Mouse (Mus musculus) ES-E14 (cell line): Measurements from ENCODE around the gene Mast4. TPM values are rescaled to one million over a fixed set of nuclear protein-coding genes. Genes with fewer than 3 reads are reported as not detected.

Source experiments
- DNase-seq: peaks from one replicate; pipeline ENCODE4 v3.0.0-alpha.2; 2013; ENCODE audit warnings: low read depth, low spot score
- H3K27ac ChIP-seq: 2 replicates; pipeline ENCODE4 v1.5.1; 2012; ENCODE audit warnings: low read depth, mild to moderate bottlenecking, low read length, moderate library complexity, mixed read lengths; ENCODE audit not compliant: poor library complexity, insufficient read depth, severe bottlenecking
- H3K36me3 ChIP-seq: 2 replicates; pipeline ENCODE4 v1.6.1; 2012; ENCODE audit warnings: mild to moderate bottlenecking, low read length, moderate library complexity, mixed read lengths; ENCODE audit not compliant: control insufficient read depth, poor library complexity, insufficient read depth, severe bottlenecking
- H3K4me1 ChIP-seq, 2 experiments: fragments of 150-350 bp in 1 of 2; sonication (generic) in 1 of 2; 2 replicates each; pipeline ENCODE4 v1.6.1; 2012; ENCODE audit warnings: low read length in 2 of 2, mild to moderate bottlenecking in 1 of 2, mixed read lengths in 1 of 2; ENCODE audit not compliant: control insufficient read depth in 2 of 2, insufficient read depth in 2 of 2, poor library complexity in 1 of 2
- H3K4me3 ChIP-seq, 2 experiments: fragments of 150-350 bp in 1 of 2; sonication (generic) in 1 of 2; 2 replicates each; pipeline ENCODE4 v1.5.1; 2012; ENCODE audit warnings: low read length in 2 of 2, low read depth in 1 of 2, mild to moderate bottlenecking in 1 of 2, mixed read lengths in 1 of 2; ENCODE audit not compliant: insufficient read depth in 1 of 2, poor library complexity in 1 of 2, severe bottlenecking in 1 of 2
- H3K9ac ChIP-seq: 2 replicates; pipeline ENCODE4 v1.6.1; 2012; ENCODE audit warnings: low read depth, mild to moderate bottlenecking, low read length, mixed read lengths; ENCODE audit not compliant: poor library complexity, insufficient read depth, severe bottlenecking
- H3K9me3 ChIP-seq: fragments of 150-350 bp; sonication (generic); 2 replicates; pipeline ENCODE4 v1.6.1; 2012; ENCODE audit warnings: low read depth, mild to moderate bottlenecking, low read length; ENCODE audit not compliant: control insufficient read depth, insufficient read depth
- CHD2 ChIP-seq: IDR thresholded peaks from 2 replicates; pipeline ENCODE4 v1.6.1; 2014; ENCODE audit warnings: mild to moderate bottlenecking, low read depth, low read length, inconsistent platforms
- HCFC1 ChIP-seq: IDR thresholded peaks from 2 replicates; pipeline ENCODE4 v1.6.1; 2012; ENCODE audit warnings: low read length, inconsistent platforms, borderline replicate concordance; ENCODE audit not compliant: insufficient read depth
- MAFK ChIP-seq: IDR thresholded peaks from 2 replicates; pipeline ENCODE4 v1.6.1; 2014; ENCODE audit warnings: mild to moderate bottlenecking, low read depth, low read length, inconsistent platforms; ENCODE audit not compliant: insufficient read depth
- ZC3H11A ChIP-seq: IDR thresholded peaks from 2 replicates; pipeline ENCODE4 v1.6.1; 2012; ENCODE audit warnings: low read depth, mild to moderate bottlenecking, inconsistent platforms, low read length, borderline replicate concordance
- ZNF384 ChIP-seq: IDR thresholded peaks from 2 replicates; pipeline ENCODE4 v1.6.1; 2012; ENCODE audit warnings: low read depth, low read length, inconsistent platforms
- in situ Hi-C, 2 experiments: fragments of 600-800 bp; cut with MboI; formaldehyde crosslinking; loops; one replicate each; pipeline ENCODE4 v1.15.1; 2025; ENCODE audit warnings: low sequenced_read_pairs in 2 of 2, inconsistent platforms in 1 of 2; ENCODE audit not compliant: unreplicated experiment in 2 of 2
- total RNA-seq: library from RNA; depleted of rRNA; stranded (reverse); fragments of 300-350 nt; gene quantifications from 2 replicates; pipeline ENCODE4 v1.2.3, GENCODE M21; 2012

Gene Mast4
- total RNA-seq, 1 experiment: 8.3 TPM

GRCm38 (mm10) chr13:102865494-102865893 lies 468.8 kb downstream of the Mast4 start:
- in situ Hi-C loops: no loop called here
- Histone ChIP-seq H3K4me3 (no peak overlapping the region), H3K4me1 (no peaks in the 10 kb centered on the region), H3K9ac (no peak overlapping the region), H3K36me3 (no peaks in the 10 kb centered on the region), H3K27ac (no peak overlapping the region), H3K9me3 (no peaks in the 10 kb centered on the region)
- TF ChIP-seq CHD2 (no peak), MAFK (no peak), ZNF384 (no peak), ZC3H11A (no peak), HCFC1 (no peak)
- no peak for DNase-seq

GRCm38 (mm10) chr13:102864840-102865239 lies 469.5 kb downstream of the Mast4 start:
- H3K27ac ChIP-seq: no peak overlapping the region
- in situ Hi-C loops: no loop called here
- H3K36me3 ChIP-seq: no peaks in the 10 kb centered on the region
- no peak for DNase-seq
- no peak overlapping the region for H3K4me3 ChIP-seq
- H3K9me3 ChIP-seq: no peaks in the 10 kb centered on the region
- no peak overlapping the region for H3K9ac ChIP-seq
- no peaks in the 10 kb centered on the region for H3K4me1 ChIP-seq
- no peak for TF ChIP-seq CHD2
- no peak for TF ChIP-seq MAFK
- TF ChIP-seq HCFC1: no peak
- no peak for TF ChIP-seq ZNF384
- no peak for TF ChIP-seq ZC3H11A

GRCm38 (mm10) chr13:102864079-102864478 lies 470.2 kb downstream of the Mast4 start:
- Histone ChIP-seq H3K9ac (no peak overlapping the region), H3K36me3 (no peaks in the 10 kb centered on the region), H3K27ac (no peak overlapping the region), H3K4me3 (no peak overlapping the region), H3K9me3 (no peaks in the 10 kb centered on the region), H3K4me1 (no peaks in the 10 kb centered on the region)
- in situ Hi-C loops: no loop called here
- TF ChIP-seq ZNF384 (no peak), ZC3H11A (no peak), CHD2 (no peak), MAFK (no peak), HCFC1 (no peak)
- DNase-seq: no peak

GRCm38 (mm10) chr13:102862981-102863380 lies 471.3 kb downstream of the Mast4 start:
- in situ Hi-C loops: no loop called here
- no peak for DNase-seq
- H3K9me3 ChIP-seq: no peaks in the 10 kb centered on the region
- H3K9ac ChIP-seq: no peak overlapping the region
- no peak overlapping the region for H3K27ac ChIP-seq
- TF ChIP-seq ZC3H11A (no peak), CHD2 (no peak), MAFK (no peak), HCFC1 (no peak), ZNF384 (no peak)
- H3K4me1 ChIP-seq: no peaks in the 10 kb centered on the region
- no peaks in the 10 kb centered on the region for H3K36me3 ChIP-seq
- H3K4me3 ChIP-seq: no peak overlapping the region

- no peak for DNase-seq
- TF ChIP-seq MAFK: no peak
- TF ChIP-seq CHD2: no peak
- no peak for TF ChIP-seq ZC3H11A
- TF ChIP-seq ZNF384: no peak
- TF ChIP-seq HCFC1: no peak
- no peaks in the 10 kb centered on the region for H3K36me3 ChIP-seq
- H3K27ac ChIP-seq: no peak overlapping the region
- no peak overlapping the region for H3K9ac ChIP-seq
- H3K4me3 ChIP-seq: no peak overlapping the region
- no peaks in the 10 kb centered on the region for H3K9me3 ChIP-seq
- in situ Hi-C loops: no loop called here
- no peaks in the 10 kb centered on the region for H3K4me1 ChIP-seq
Measured at GRCm38 (mm10) chr13:102862397-102862796, 471.9 kb downstream of the Mast4 start.
